Mouse (Mus musculus): ENCODE measurements at regions not wholly inside any gene's neighbourhood (a gene's known extent, or its start where the extent isn't known, plus 50 kb on each side); places are given as distances from the start of the nearest gene placed in this dataset.

GRCm38 (mm10) chr17:4355506-4356218 is 638.5 kb upstream of the Arid1b start:
- Histone ChIP-seq H3K9me3 (ENCODE audit: control insufficient read depth, insufficient read depth, low read depth, low read length) (no peaks in the 10 kb centered on the region), H3K9ac (ENCODE audit: insufficient read depth, low read depth, low read length, poor library complexity, severe bottlenecking) (no peak overlapping the region), H3K36me3 (ENCODE audit: control insufficient read depth, insufficient read depth, low read length, poor library complexity, severe bottlenecking) (no peaks in the 10 kb centered on the region), H3K4me3 (ENCODE audit: insufficient read depth in 1 of 2, low read depth in 1 of 2, low read length in 2 of 2, poor library complexity in 1 of 2, severe bottlenecking in 1 of 2) (no peak overlapping the region), H3K27ac (ENCODE audit: insufficient read depth, low read depth, low read length, poor library complexity, severe bottlenecking) (no peak overlapping the region), H3K4me1 (ENCODE audit: control insufficient read depth in 2 of 2, insufficient read depth in 2 of 2, low read length in 2 of 2, poor library complexity in 1 of 2) (no peaks in the 10 kb centered on the region)
- no peak for DNase-seq (ENCODE audit: low read depth, low spot score)
- in situ Hi-C loops (cut with MboI; ENCODE audit: low sequenced_read_pairs in 2 of 2, unreplicated experiment in 2 of 2), result no loop called here
- TF ChIP-seq HCFC1 (IDR thresholded peaks at IDR 0.05; ENCODE audit: borderline replicate concordance, insufficient read depth, low read length), result no peak
- no peak for TF ChIP-seq ZC3H11A (IDR thresholded peaks at IDR 0.05; ENCODE audit: borderline replicate concordance, low read depth, low read length)
- no peak for TF ChIP-seq ZNF384 (IDR thresholded peaks at IDR 0.05; ENCODE audit: low read depth, low read length)
- no peak for TF ChIP-seq MAFK (IDR thresholded peaks at IDR 0.05; ENCODE audit: insufficient read depth, low read depth, low read length)
- TF ChIP-seq CHD2 (IDR thresholded peaks at IDR 0.05; ENCODE audit: low read depth, low read length), result no peak

GRCm38 (mm10) chr17:4360413-4361320 is 633.5 kb upstream of the Arid1b start:
- in situ Hi-C loops (cut with MboI; ENCODE audit: low sequenced_read_pairs in 2 of 2, unreplicated experiment in 2 of 2), result no loop called here
- no peaks in the 10 kb centered on the region for H3K9me3 ChIP-seq (ENCODE audit: control insufficient read depth, insufficient read depth, low read depth, low read length)

GRCm38 (mm10) chr17:4365811-4366210 is 628.3 kb upstream of the Arid1b start:
- in situ Hi-C loops (cut with MboI; ENCODE audit: low sequenced_read_pairs in 2 of 2, unreplicated experiment in 2 of 2), result no loop called here
- Histone ChIP-seq H3K4me1 (ENCODE audit: control insufficient read depth in 2 of 2, insufficient read depth in 2 of 2, low read length in 2 of 2, poor library complexity in 1 of 2) (no peaks in the 10 kb centered on the region), H3K27ac (ENCODE audit: insufficient read depth, low read depth, low read length, poor library complexity, severe bottlenecking) (no peak overlapping the region), H3K4me3 (ENCODE audit: insufficient read depth in 1 of 2, low read depth in 1 of 2, low read length in 2 of 2, poor library complexity in 1 of 2, severe bottlenecking in 1 of 2) (no peak overlapping the region), H3K9ac (ENCODE audit: insufficient read depth, low read depth, low read length, poor library complexity, severe bottlenecking) (no peak overlapping the region), H3K36me3 (ENCODE audit: control insufficient read depth, insufficient read depth, low read length, poor library complexity, severe bottlenecking) (no peaks in the 10 kb centered on the region), H3K9me3 (ENCODE audit: control insufficient read depth, insufficient read depth, low read depth, low read length) (no peaks in the 10 kb centered on the region)
- no peak for DNase-seq (ENCODE audit: low read depth, low spot score)
- TF ChIP-seq MAFK (IDR thresholded peaks at IDR 0.05; ENCODE audit: insufficient read depth, low read depth, low read length), result no peak
- TF ChIP-seq ZC3H11A (IDR thresholded peaks at IDR 0.05; ENCODE audit: borderline replicate concordance, low read depth, low read length), result no peak
- no peak for TF ChIP-seq CHD2 (IDR thresholded peaks at IDR 0.05; ENCODE audit: low read depth, low read length)
- no peak for TF ChIP-seq ZNF384 (IDR thresholded peaks at IDR 0.05; ENCODE audit: low read depth, low read length)
- TF ChIP-seq HCFC1 (IDR thresholded peaks at IDR 0.05; ENCODE audit: borderline replicate concordance, insufficient read depth, low read length), result no peak

More at GRCm38 (mm10) chr17:4360413-4361320, 633.5 kb upstream of the Arid1b start:
- no peak for DNase-seq (ENCODE audit: low read depth, low spot score)
- H3K27ac ChIP-seq (ENCODE audit: insufficient read depth, low read depth, low read length, poor library complexity, severe bottlenecking), result no peak overlapping the region
- no peak for TF ChIP-seq ZC3H11A (IDR thresholded peaks at IDR 0.05; ENCODE audit: borderline replicate concordance, low read depth, low read length)
- no peak for TF ChIP-seq MAFK (IDR thresholded peaks at IDR 0.05; ENCODE audit: insufficient read depth, low read depth, low read length)
- TF ChIP-seq HCFC1 (IDR thresholded peaks at IDR 0.05; ENCODE audit: borderline replicate concordance, insufficient read depth, low read length), result no peak
- TF ChIP-seq ZNF384 (IDR thresholded peaks at IDR 0.05; ENCODE audit: low read depth, low read length), result no peak
- TF ChIP-seq CHD2 (IDR thresholded peaks at IDR 0.05; ENCODE audit: low read depth, low read length), result no peak
- H3K36me3 ChIP-seq (ENCODE audit: control insufficient read depth, insufficient read depth, low read length, poor library complexity, severe bottlenecking), result no peaks in the 10 kb centered on the region
- no peaks in the 10 kb centered on the region for H3K4me1 ChIP-seq (ENCODE audit: control insufficient read depth in 2 of 2, insufficient read depth in 2 of 2, low read length in 2 of 2, poor library complexity in 1 of 2)
- no peak overlapping the region for H3K9ac ChIP-seq (ENCODE audit: insufficient read depth, low read depth, low read length, poor library complexity, severe bottlenecking)
- no peak overlapping the region for H3K4me3 ChIP-seq (ENCODE audit: insufficient read depth in 1 of 2, low read depth in 1 of 2, low read length in 2 of 2, poor library complexity in 1 of 2, severe bottlenecking in 1 of 2)

GRCm38 (mm10) chr17:4380449-4380848 is 613.7 kb upstream of the Arid1b start:
- no peak overlapping the region for H3K27ac ChIP-seq (ENCODE audit: insufficient read depth, low read depth, low read length, poor library complexity, severe bottlenecking)
- H3K4me3 ChIP-seq (ENCODE audit: insufficient read depth in 1 of 2, low read depth in 1 of 2, low read length in 2 of 2, poor library complexity in 1 of 2, severe bottlenecking in 1 of 2), result no peak overlapping the region
- H3K36me3 ChIP-seq (ENCODE audit: control insufficient read depth, insufficient read depth, low read length, poor library complexity, severe bottlenecking), result no peaks in the 10 kb centered on the region
- H3K9ac ChIP-seq (ENCODE audit: insufficient read depth, low read depth, low read length, poor library complexity, severe bottlenecking), result no peak overlapping the region
- in situ Hi-C loops (cut with MboI; ENCODE audit: low sequenced_read_pairs in 2 of 2, unreplicated experiment in 2 of 2), result no loop called here
- H3K4me1 ChIP-seq (ENCODE audit: control insufficient read depth in 2 of 2, insufficient read depth in 2 of 2, low read length in 2 of 2, poor library complexity in 1 of 2), result no peaks in the 10 kb centered on the region
- DNase-seq (ENCODE audit: low read depth, low spot score), result no peak
- no peaks in the 10 kb centered on the region for H3K9me3 ChIP-seq (ENCODE audit: control insufficient read depth, insufficient read depth, low read depth, low read length)
- no peak for TF ChIP-seq MAFK (IDR thresholded peaks at IDR 0.05; ENCODE audit: insufficient read depth, low read depth, low read length)
- TF ChIP-seq CHD2 (IDR thresholded peaks at IDR 0.05; ENCODE audit: low read depth, low read length), result no peak
- TF ChIP-seq ZNF384 (IDR thresholded peaks at IDR 0.05; ENCODE audit: low read depth, low read length), result no peak
- no peak for TF ChIP-seq ZC3H11A (IDR thresholded peaks at IDR 0.05; ENCODE audit: borderline replicate concordance, low read depth, low read length)
- TF ChIP-seq HCFC1 (IDR thresholded peaks at IDR 0.05; ENCODE audit: borderline replicate concordance, insufficient read depth, low read length), result no peak

Data from ES-E14 (cell line).